Mouse (Mus musculus): Measurements from ENCODE around the gene Eef2k. TPM values are rescaled to one million over a fixed set of nuclear protein-coding genes. Genes with fewer than 3 reads are reported as not detected.
A peak's percentile ranks its signal among the peaks of the same experiment; 100 is the strongest.

Gene Eef2k
- 9.3 and 11.3 TPM in 2 replicates for polyA plus RNA-seq (2011; ENCODE audit: insufficient read depth, insufficient read length, low read depth, missing spikeins)

- Histone ChIP-seq H3K4me1 (ENCODE audit: control insufficient read depth, insufficient read depth, low read length) (peaks cover 7% of the 10 kb centered on the region), H3K9me3 (replicated peaks; ENCODE audit: control insufficient read depth, insufficient read depth, low read length, poor library complexity, severe bottlenecking) (no peaks in the 10 kb centered on the region), H3K36me3 (ENCODE audit: control insufficient read depth, insufficient read depth, low read length, poor library complexity, severe bottlenecking) (no peaks in the 10 kb centered on the region), H3K27ac (ENCODE audit: insufficient read depth, low read length) (0 out of 2 replicates have a peak within 1 kb of the TSS, but pooled peaks have one; percentile 6), H3K4me3 (ENCODE audit: low read depth, low read length) (peak within 1 kb of the TSS; percentile 79), H3K9ac (ENCODE audit: low read depth, poor library complexity, severe bottlenecking) (peak within 1 kb of the TSS; percentile 77), H3K27me3 (ENCODE audit: control insufficient read depth, insufficient read depth, low read length, poor library complexity, severe bottlenecking) (no peaks in the 10 kb centered on the region)
- TF ChIP-seq CTCF (IDR thresholded peaks at IDR 0.05; ENCODE audit: low read depth, low read length): peak; percentile 39
- TF ChIP-seq EP300 (IDR thresholded peaks at IDR 0.05; ENCODE audit: insufficient read depth, low read depth, low read length): peak; percentile 71; the same call in 1 of the 2 replicates
- TF ChIP-seq POLR2A (IDR thresholded peaks at IDR 0.05; ENCODE audit: insufficient read depth, low read length): peak; percentile 48
Observed at GRCm38 (mm10) chr7:120842345-120843036, at the start of gene Eef2k. Gene Eef2k, plus strand, starts transcription at chr7:120842831.

DNA sequence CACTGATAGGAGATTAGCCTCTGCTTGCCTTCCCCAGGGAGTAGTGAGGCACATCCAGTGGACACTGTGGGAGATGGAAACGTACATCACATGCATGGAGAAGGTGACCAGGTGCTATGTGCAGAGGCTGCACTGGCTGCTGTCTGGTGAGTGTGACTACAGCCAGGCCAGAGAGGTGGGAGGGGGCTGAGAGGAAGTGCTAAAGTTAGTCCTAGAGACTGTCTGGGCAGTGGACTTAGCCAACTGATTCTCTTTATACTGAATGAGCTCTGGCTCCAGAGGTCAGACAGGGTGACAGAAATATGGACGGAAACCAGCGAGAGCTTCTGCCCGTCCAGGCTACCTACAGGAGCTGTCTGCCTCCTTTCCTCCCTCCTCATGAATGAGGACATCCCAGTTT is 47.1 kb upstream of the Eef2k start:
- no peaks in the 10 kb centered on the region for H3K9me3 ChIP-seq (replicated peaks; ENCODE audit: control insufficient read depth, insufficient read depth, low read length, poor library complexity, severe bottlenecking)
- H3K4me1 ChIP-seq (ENCODE audit: control insufficient read depth, insufficient read depth, low read length): no peaks in the 10 kb centered on the region
- no peak for TF ChIP-seq EP300 (IDR thresholded peaks at IDR 0.05; ENCODE audit: insufficient read depth, low read depth, low read length)
- TF ChIP-seq CTCF (IDR thresholded peaks at IDR 0.05; ENCODE audit: low read depth, low read length): no peak
- no peak overlapping the region for H3K4me3 ChIP-seq (ENCODE audit: low read depth, low read length)
- H3K9ac ChIP-seq (ENCODE audit: low read depth, poor library complexity, severe bottlenecking): no peak overlapping the region
- no peaks in the 10 kb centered on the region for H3K27me3 ChIP-seq (ENCODE audit: control insufficient read depth, insufficient read depth, low read length, poor library complexity, severe bottlenecking)
- no peaks in the 10 kb centered on the region for H3K36me3 ChIP-seq (ENCODE audit: control insufficient read depth, insufficient read depth, low read length, poor library complexity, severe bottlenecking)
- H3K27ac ChIP-seq (ENCODE audit: insufficient read depth, low read length): no peak overlapping the region

DNA sequence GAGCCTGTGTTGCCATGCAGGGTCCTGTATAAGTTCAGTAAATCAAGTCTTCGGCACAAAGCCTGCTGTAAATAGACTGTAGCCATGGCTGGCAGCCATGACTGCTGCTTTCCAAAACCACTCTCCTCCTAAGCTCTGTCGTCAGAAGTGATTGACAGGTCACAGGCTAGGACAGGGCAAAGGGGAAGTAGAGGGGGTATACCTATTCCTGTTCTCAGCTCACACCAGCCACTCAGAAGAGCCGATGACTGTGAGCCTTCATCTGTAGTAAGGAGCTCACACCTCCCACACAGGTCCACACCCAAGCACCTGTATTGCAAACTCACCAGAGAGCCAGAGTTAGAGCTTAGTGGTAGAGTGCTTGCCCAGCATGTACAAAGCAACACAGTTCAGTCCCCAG is 46.3 kb upstream of the Eef2k start:
- H3K36me3 ChIP-seq (ENCODE audit: control insufficient read depth, insufficient read depth, low read length, poor library complexity, severe bottlenecking): no peaks in the 10 kb centered on the region
- H3K27ac ChIP-seq (ENCODE audit: insufficient read depth, low read length): no peak overlapping the region
- H3K4me3 ChIP-seq (ENCODE audit: low read depth, low read length): no peak overlapping the region
- no peaks in the 10 kb centered on the region for H3K4me1 ChIP-seq (ENCODE audit: control insufficient read depth, insufficient read depth, low read length)
- H3K9me3 ChIP-seq (replicated peaks; ENCODE audit: control insufficient read depth, insufficient read depth, low read length, poor library complexity, severe bottlenecking): no peaks in the 10 kb centered on the region
- H3K9ac ChIP-seq (ENCODE audit: low read depth, poor library complexity, severe bottlenecking): no peak overlapping the region
- H3K27me3 ChIP-seq (ENCODE audit: control insufficient read depth, insufficient read depth, low read length, poor library complexity, severe bottlenecking): no peaks in the 10 kb centered on the region
- TF ChIP-seq POLR2A (IDR thresholded peaks at IDR 0.05; ENCODE audit: insufficient read depth, low read length) (no peak), CTCF (IDR thresholded peaks at IDR 0.05; ENCODE audit: low read depth, low read length) (no peak), EP300 (IDR thresholded peaks at IDR 0.05; ENCODE audit: insufficient read depth, low read depth, low read length) (no peak)

DNA sequence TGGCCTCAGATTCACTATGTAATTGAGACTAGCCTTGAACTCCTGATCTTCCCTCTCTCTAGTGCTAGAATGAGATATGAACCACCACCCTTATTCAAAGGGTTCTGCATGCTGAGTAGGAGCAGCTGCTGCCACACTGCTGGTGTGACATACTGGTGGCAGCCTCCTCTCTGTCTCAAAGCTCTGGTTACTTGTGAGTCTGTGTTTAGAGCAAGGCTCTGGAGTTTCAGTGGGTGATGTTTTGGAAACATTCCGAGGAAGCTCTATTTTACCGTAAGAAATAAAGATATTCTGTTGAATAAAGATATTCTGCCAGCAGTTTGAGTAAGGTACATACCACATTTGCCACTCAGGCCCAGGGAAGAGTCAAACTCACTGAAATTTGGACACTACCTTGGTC is 39.4 kb upstream of the Eef2k start:
- Histone ChIP-seq H3K4me1 (ENCODE audit: control insufficient read depth, insufficient read depth, low read length) (no peaks in the 10 kb centered on the region), H3K36me3 (ENCODE audit: control insufficient read depth, insufficient read depth, low read length, poor library complexity, severe bottlenecking) (no peaks in the 10 kb centered on the region), H3K27ac (ENCODE audit: insufficient read depth, low read length) (no peak overlapping the region), H3K9ac (ENCODE audit: low read depth, poor library complexity, severe bottlenecking) (no peak overlapping the region), H3K27me3 (ENCODE audit: control insufficient read depth, insufficient read depth, low read length, poor library complexity, severe bottlenecking) (no peaks in the 10 kb centered on the region), H3K9me3 (replicated peaks; ENCODE audit: control insufficient read depth, insufficient read depth, low read length, poor library complexity, severe bottlenecking) (no peaks in the 10 kb centered on the region), H3K4me3 (ENCODE audit: low read depth, low read length) (no peak overlapping the region)
- TF ChIP-seq EP300 (IDR thresholded peaks at IDR 0.05; ENCODE audit: insufficient read depth, low read depth, low read length): no peak
- TF ChIP-seq CTCF (IDR thresholded peaks at IDR 0.05; ENCODE audit: low read depth, low read length): no peak
- TF ChIP-seq POLR2A (IDR thresholded peaks at IDR 0.05; ENCODE audit: insufficient read depth, low read length): no peak

DNA sequence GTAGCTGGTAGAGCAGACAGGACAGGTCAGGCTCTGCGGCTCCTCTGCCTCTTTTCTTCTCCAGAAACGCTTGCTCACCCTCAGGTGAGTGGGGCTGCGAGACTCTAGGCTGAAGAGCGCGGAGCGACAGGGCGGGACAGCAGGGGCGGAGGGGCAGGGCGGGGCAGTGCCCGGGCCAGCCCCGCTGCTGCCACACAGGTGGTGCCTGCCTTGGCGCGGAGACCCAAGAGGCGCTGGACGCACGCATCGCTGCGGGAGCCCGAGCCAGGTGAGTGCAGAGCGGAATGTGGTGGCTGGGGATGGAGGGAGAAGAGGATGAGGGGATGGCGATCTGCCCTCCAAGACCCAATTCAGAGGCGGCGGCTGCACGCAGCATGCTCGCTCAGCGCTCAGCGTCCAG is 32.9 kb upstream of the Eef2k start:
- Histone ChIP-seq H3K27ac (ENCODE audit: insufficient read depth, low read length) (no peak overlapping the region), H3K27me3 (ENCODE audit: control insufficient read depth, insufficient read depth, low read length, poor library complexity, severe bottlenecking) (no peaks in the 10 kb centered on the region), H3K4me3 (ENCODE audit: low read depth, low read length) (peak overlapping the region; percentile 60), H3K36me3 (ENCODE audit: control insufficient read depth, insufficient read depth, low read length, poor library complexity, severe bottlenecking) (no peaks in the 10 kb centered on the region), H3K9me3 (replicated peaks; ENCODE audit: control insufficient read depth, insufficient read depth, low read length, poor library complexity, severe bottlenecking) (no peaks in the 10 kb centered on the region), H3K4me1 (ENCODE audit: control insufficient read depth, insufficient read depth, low read length) (no peaks in the 10 kb centered on the region), H3K9ac (ENCODE audit: low read depth, poor library complexity, severe bottlenecking) (no peak overlapping the region; the same call in 1 of the 2 replicates)
- TF ChIP-seq CTCF (IDR thresholded peaks at IDR 0.05; ENCODE audit: low read depth, low read length): no peak
- no peak for TF ChIP-seq POLR2A (IDR thresholded peaks at IDR 0.05; ENCODE audit: insufficient read depth, low read length)
- TF ChIP-seq EP300 (IDR thresholded peaks at IDR 0.05; ENCODE audit: insufficient read depth, low read depth, low read length): no peak

DNA sequence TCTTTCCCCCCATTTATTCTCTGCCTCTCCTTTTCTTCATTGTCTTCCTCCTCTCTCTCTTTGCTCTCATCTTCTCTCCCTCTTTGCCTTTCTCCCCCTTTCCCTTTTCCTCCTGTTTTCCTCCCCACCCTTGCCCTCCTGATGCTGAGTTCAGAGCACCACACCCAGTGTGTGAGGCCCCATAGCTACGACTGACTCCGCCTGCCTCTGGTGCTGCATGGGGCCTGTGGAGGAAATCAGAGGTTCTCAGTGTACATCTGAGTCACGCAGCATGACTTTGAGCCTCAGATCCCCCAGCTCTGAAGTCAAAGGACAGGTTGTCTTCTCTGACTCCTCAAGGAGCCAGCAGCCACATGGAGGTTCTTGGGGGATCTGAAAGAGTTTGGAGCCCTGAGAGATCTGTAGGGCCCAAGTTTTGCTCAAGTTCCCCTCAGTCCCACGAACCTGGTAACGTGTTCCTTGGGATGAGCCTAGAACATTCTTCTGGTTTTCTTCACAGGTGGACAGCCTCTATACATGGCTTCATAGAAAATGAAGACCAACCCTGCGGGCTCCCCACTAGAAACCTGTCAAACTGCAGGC is 30.7 kb upstream of the Eef2k start, which contains the start of gene Gm5737:
Gene Gm5737, plus strand, starts transcription at position 532 of the 582 bp plus-strand sequence.
- Histone ChIP-seq H3K36me3 (ENCODE audit: control insufficient read depth, insufficient read depth, low read length, poor library complexity, severe bottlenecking) (no peaks in the 10 kb centered on the region), H3K9me3 (replicated peaks; ENCODE audit: control insufficient read depth, insufficient read depth, low read length, poor library complexity, severe bottlenecking) (no peaks in the 10 kb centered on the region), H3K4me1 (ENCODE audit: control insufficient read depth, insufficient read depth, low read length) (no peaks in the 10 kb centered on the region), H3K27ac (ENCODE audit: insufficient read depth, low read length) (no peak within 1 kb of the TSS), H3K9ac (ENCODE audit: low read depth, poor library complexity, severe bottlenecking) (no peak within 1 kb of the TSS), H3K27me3 (ENCODE audit: control insufficient read depth, insufficient read depth, low read length, poor library complexity, severe bottlenecking) (no peaks in the 10 kb centered on the region), H3K4me3 (ENCODE audit: low read depth, low read length) (no peak within 1 kb of the TSS)
- TF ChIP-seq EP300 (IDR thresholded peaks at IDR 0.05; ENCODE audit: insufficient read depth, low read depth, low read length): no peak
- no peak for TF ChIP-seq POLR2A (IDR thresholded peaks at IDR 0.05; ENCODE audit: insufficient read depth, low read length)
